Mouse (Mus musculus) megakaryocyte, embryonic 14.5 days (primary cell): ENCODE results near the gene Eif3g. TPM values are rescaled to one million over a fixed set of nuclear protein-coding genes. Genes with fewer than 3 reads are reported as not detected.
A peak's percentile ranks its signal among the peaks of the same experiment; 100 is the strongest.

Experiments used
- H3K27me3 ChIP-seq: replicated peaks from 2 replicates; pipeline ENCODE3; 2012; ENCODE audit warnings: inconsistent platforms
- H3K36me3 ChIP-seq: replicated peaks from 2 replicates; pipeline ENCODE3; 2012; ENCODE audit warnings: low read length, inconsistent platforms, mixed read lengths
- H3K4me1 ChIP-seq: 2 replicates; pipeline ENCODE4 v1.6.1; 2012; ENCODE audit warnings: inconsistent platforms
- H3K4me3 ChIP-seq: replicated peaks from 2 replicates; pipeline ENCODE3; 2012; ENCODE audit warnings: moderate library complexity, mild to moderate bottlenecking, inconsistent platforms
- H3K9me3 ChIP-seq: 2 replicates; pipeline ENCODE4 v1.6.1; 2012; ENCODE audit warnings: inconsistent platforms
- FLI1 ChIP-seq: IDR thresholded peaks from 2 replicates; pipeline ENCODE4 v1.6.1; 2012; ENCODE audit warnings: low read length, inconsistent platforms, mixed read lengths
- GATA1 ChIP-seq: IDR thresholded peaks from 3 replicates; pipeline ENCODE4 v1.6.1; 2012; ENCODE audit warnings: mixed read lengths, low read length, inconsistent platforms, borderline replicate concordance
- polyA plus RNA-seq: library from polyadenylated mRNA; stranded (reverse); fragments of >175 nt; gene quantifications from 2 replicates; pipeline ENCODE4 v1.2.3, GENCODE M21; 2012; ENCODE audit warnings: low replicate concordance; ENCODE audit not compliant: insufficient read depth

Eif3g gene
- polyA plus RNA-seq, 1 experiment, result 342 TPM

GRCm38 (mm10) chr9:20889185-20890141 is 9.0 kb downstream of the Eif3g start:
- Histone ChIP-seq H3K4me1 (peaks cover 57% of the 10 kb centered on the region), H3K27me3 (no peaks in the 10 kb centered on the region), H3K9me3 (peaks cover 5% of the 10 kb centered on the region), H3K36me3 (peaks cover 53% of the 10 kb centered on the region), H3K4me3 (peak overlapping the region; percentile 90)
- no peak for TF ChIP-seq FLI1
- no peak for TF ChIP-seq GATA1

GRCm38 (mm10) chr9:20888386-20888765 is 10.0 kb downstream of the Eif3g start:
- Histone ChIP-seq H3K4me3 (peak overlapping the region; percentile 100), H3K4me1 (peaks cover 49% of the 10 kb centered on the region), H3K27me3 (no peaks in the 10 kb centered on the region), H3K9me3 (peaks cover 9% of the 10 kb centered on the region), H3K36me3 (peaks cover 42% of the 10 kb centered on the region)
- no peak for TF ChIP-seq GATA1
- no peak for TF ChIP-seq FLI1

- peaks cover 9% of the 10 kb centered on the region for H3K9me3 ChIP-seq
- H3K4me1 ChIP-seq, result peaks cover 45% of the 10 kb centered on the region
- peak within 1 kb of the TSS; percentile 100 for H3K4me3 ChIP-seq
- peaks cover 36% of the 10 kb centered on the region for H3K36me3 ChIP-seq
- H3K27me3 ChIP-seq, result no peaks in the 10 kb centered on the region
- TF ChIP-seq GATA1 (no peak), FLI1 (peak; percentile 99)
Observed at GRCm38 (mm10) chr9:20887704-20888385, 10.6 kb downstream of the Eif3g start, which contains the start of gene Ppan. Gene Ppan, plus strand, starts transcription at chr9:20888175.

- H3K4me3 ChIP-seq, result peak overlapping the region; percentile 59
Observed at GRCm38 (mm10) chr9:20887191-20887590, 11.2 kb downstream of the Eif3g start.

GRCm38 (mm10) chr9:20886563-20886962 is 11.9 kb downstream of the Eif3g start:
- H3K9me3 ChIP-seq, result peaks cover 9% of the 10 kb centered on the region
- TF ChIP-seq FLI1, result no peak
- TF ChIP-seq GATA1, result no peak

More at GRCm38 (mm10) chr9:20887191-20887590, 11.2 kb downstream of the Eif3g start:
- Histone ChIP-seq H3K9me3 (peaks cover 9% of the 10 kb centered on the region), H3K36me3 (peaks cover 30% of the 10 kb centered on the region), H3K27me3 (no peaks in the 10 kb centered on the region), H3K4me1 (peaks cover 42% of the 10 kb centered on the region)
- TF ChIP-seq FLI1 (no peak), GATA1 (no peak)

GRCm38 (mm10) chr9:20879097-20879792 is 19.2 kb downstream of the Eif3g start, which contains the start of gene Angptl6:
Gene Angptl6, minus strand, starts transcription at chr9:20879727.
- Histone ChIP-seq H3K36me3 (peaks cover 15% of the 10 kb centered on the region), H3K4me3 (peak within 1 kb of the TSS; percentile 94), H3K4me1 (peaks cover 37% of the 10 kb centered on the region), H3K27me3 (no peaks in the 10 kb centered on the region), H3K9me3 (peaks cover 2% of the 10 kb centered on the region)
- TF ChIP-seq FLI1 (no peak), GATA1 (no peak)

More at GRCm38 (mm10) chr9:20886563-20886962, 11.9 kb downstream of the Eif3g start:
- no peaks in the 10 kb centered on the region for H3K27me3 ChIP-seq
- H3K4me3 ChIP-seq, result no peak overlapping the region
- peaks cover 24% of the 10 kb centered on the region for H3K36me3 ChIP-seq
- H3K4me1 ChIP-seq, result peaks cover 36% of the 10 kb centered on the region

GRCm38 (mm10) chr9:20878710-20879065 is 19.7 kb downstream of the Eif3g start:
- Histone ChIP-seq H3K27me3 (no peaks in the 10 kb centered on the region), H3K4me1 (peaks cover 37% of the 10 kb centered on the region), H3K4me3 (peak overlapping the region; percentile 94), H3K36me3 (peaks cover 20% of the 10 kb centered on the region), H3K9me3 (no peaks in the 10 kb centered on the region)
- TF ChIP-seq FLI1 (no peak), GATA1 (no peak)

- Histone ChIP-seq H3K27me3 (no peaks in the 10 kb centered on the region), H3K36me3 (peaks cover 25% of the 10 kb centered on the region)
- TF ChIP-seq GATA1, result no peak
- no peak for TF ChIP-seq FLI1
Observed at GRCm38 (mm10) chr9:20878041-20878709, 20.2 kb downstream of the Eif3g start.

More at GRCm38 (mm10) chr9:20878041-20878709, 20.2 kb downstream of the Eif3g start:
- Histone ChIP-seq H3K4me1 (peaks cover 37% of the 10 kb centered on the region), H3K4me3 (peak overlapping the region; percentile 94), H3K9me3 (no peaks in the 10 kb centered on the region)
